Mouse (Mus musculus) fat pad, adult 2 months (tissue): ENCODE data around the gene Snx12.

Experiments
- DNase-seq: peaks from one replicate; pipeline ENCODE4 v3.0.0-alpha.2; 2011; ENCODE audit warnings: low read depth, low spot score; ENCODE audit errors: extremely low read depth

The Snx12 gene

DNA sequence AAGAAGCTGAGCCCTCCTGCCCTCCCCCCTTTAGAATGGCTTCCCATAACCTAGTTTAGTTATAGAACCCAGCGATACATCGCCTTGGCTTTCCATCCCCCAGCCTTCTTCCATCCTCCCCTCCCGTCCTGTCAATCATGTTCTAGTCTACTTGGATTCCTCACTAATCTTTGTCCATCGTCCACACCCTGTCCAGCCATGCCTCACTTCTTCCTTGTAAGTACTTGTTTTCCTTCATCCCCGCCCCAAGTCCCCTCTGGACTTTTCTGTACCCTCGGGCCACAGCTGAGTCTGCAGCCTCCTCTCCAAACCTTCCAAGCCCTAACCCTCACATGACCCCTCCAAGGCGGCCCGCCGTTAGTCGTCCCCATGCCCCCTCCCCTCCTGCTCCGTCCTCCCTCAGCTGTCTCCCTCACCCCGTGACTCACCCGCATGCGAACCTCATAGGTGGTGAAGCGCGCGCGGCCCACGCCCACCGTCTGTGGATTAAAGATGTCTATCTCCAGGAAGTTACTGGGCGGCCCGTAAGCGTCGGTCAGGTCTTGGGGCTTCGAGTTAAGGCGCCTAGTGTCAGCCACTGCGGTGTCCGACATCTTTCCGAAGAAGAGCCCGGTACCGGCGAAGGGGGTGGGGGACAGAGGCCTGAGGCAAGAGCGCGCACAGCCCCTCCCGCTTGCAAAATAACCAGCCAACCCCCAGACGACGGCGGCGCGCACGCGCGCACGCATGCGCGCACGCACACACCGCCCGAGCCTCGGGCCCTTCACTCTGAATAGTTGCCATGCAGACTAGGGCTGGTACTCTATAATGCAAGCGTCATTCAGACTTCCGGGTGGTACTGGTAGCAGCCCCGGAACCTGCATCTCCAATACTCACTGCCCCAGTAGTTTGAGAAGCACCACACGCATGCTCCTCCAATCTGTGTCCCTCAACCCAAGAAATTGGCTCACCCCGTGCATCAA is at the start of gene Snx12:
TSS of gene Snx12 (minus strand) at position 730 of the 962 bp plus-strand sequence.
- DNase-seq = peak; percentile 28

DNA sequence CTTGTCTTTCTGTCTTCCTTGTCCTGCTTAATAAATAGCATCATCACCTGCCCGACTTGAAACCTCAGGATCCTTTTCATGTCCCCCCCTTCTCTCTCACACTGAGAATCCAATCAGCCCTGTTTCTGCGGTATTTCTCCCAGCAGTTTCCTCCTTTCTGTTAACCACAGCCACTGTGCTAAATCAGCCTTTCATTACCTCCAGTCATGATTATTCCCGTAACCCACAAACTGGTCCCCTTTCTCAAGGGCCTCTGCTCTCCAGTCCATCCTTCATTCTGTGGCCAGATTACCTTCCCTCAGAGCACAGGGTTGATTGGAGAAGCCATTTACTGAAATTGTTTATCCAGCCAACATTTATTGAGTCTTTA is 46.4 kb upstream of the Snx12 start, which contains the start of gene Gm20489:
TSS of gene Gm20489 (minus strand) at position 269 of the 370 bp plus-strand sequence.
- DNase-seq = no peak

GRCm38 (mm10) chrX:101268025-101268754 is 45.8 kb upstream of the Snx12 start, which contains the start of gene Il2rg:
Gene Il2rg, minus strand, starts transcription at chrX:101268255.
- no peak for DNase-seq

- DNase-seq = no peak
Observed at GRCm38 (mm10) chrX:101266631-101267030, 44.3 kb upstream of the Snx12 start.

GRCm38 (mm10) chrX:101263892-101264291 is 41.5 kb upstream of the Snx12 start, which contains the start of gene Gm614:
Gene Gm614, minus strand, starts transcription at chrX:101263992.
- DNase-seq = no peak

DNA sequence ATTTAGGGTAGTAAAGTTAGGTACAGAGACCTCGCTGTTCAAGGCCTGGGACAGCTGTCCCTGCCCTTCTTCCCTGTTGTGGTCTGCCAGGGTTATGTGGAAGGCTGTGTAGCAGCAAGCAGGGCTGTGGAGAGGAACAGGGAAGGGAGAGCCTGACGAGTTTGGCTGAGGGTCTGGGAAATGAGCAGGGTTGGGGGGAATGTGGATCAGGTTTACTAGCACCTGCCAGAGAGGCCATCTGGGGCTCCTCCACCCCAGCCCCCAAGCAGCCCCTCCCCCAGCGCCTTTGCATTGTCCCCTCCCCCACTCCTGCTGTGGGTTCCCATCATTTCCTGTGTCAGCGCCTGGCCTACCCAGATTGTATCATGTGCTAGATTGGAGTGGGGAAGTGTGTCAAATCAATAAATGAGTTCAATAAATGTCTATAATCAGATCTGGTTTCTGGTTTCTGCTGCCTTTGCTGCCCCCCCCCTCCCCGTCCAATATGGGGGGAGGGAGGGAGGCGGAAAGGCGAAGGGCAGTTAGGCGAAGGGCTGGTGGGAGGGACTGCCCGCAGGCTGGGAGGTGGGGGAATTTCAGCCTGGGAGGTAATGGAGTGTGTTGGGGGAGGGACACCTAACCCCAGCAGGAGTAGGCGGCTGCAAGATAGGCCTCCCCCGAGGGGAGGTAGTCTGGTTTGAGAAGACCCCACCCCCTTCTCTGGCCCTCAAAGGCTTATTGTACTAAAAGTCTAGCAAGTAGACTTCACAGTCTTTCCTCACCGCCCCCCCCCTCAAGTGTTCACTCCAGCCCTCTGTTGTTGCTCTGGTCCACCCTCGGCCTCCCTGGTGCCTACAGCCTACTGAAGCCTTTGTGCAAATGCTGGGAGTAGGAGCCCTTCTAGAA is 38.3 kb upstream of the Snx12 start:
- no peak for DNase-seq

GRCm38 (mm10) chrX:101256603-101257002 is 34.2 kb upstream of the Snx12 start:
- no peak for DNase-seq

DNA sequence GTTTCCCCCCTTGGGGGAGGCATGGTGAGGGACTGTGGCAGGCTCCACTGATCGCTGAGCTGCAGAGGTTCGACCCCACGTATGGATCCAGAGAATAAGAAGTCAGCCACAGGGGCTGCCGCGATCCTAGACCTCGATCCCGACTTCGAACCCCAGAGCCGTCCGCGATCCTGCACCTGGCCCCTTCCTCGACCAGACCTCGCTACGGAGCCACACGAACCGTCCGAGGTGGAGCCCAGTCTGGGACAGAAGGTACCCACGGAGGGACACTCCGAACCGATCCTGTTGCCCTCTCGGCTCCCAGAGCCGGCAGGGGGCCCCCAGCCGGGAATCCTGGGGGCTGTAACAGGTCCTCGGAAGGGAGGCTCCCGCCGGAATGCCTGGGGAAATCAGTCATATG is 32.4 kb upstream of the Snx12 start:
- DNase-seq = no peak

DNA sequence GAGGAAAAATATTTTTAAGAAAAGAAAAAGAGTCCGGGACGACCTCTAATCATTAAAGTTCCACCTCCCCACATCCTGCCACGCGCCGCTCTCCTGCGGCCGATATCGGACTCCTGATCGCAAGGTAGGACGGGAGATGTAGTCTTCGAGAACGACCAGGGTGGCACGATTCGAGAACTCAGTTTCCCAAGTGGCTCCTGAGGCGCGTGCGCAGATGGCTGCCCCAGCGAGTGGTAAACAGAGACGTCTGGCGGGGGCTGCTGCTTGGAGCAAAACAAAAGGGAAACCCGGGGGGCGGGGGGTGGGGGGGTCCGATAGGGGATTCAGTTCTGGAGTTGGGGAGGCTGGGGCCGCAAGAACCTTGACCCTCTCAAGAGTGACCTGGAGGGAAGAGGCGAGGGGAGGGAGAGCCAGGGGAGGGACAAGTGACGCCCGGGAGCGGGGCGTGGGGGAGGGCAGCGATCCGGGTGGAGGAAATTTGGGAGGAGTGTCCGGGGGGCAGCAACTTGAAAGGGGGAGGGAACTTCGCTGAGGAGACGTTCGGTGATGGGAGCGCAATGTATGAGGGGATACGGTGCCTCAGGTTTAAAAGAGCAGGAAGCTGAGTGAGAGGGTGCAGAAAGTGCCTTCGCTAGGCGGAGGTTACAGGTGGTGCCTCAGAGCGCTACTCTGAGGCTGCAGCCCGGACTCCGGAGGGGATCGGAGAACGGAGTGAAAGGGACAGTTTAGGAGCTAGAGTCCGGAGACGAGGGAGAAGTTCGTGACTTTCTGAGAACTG is 31.8 kb upstream of the Snx12 start, which contains the start of gene Foxo4:
TSS of gene Foxo4 (plus strand) at position 577 of the 778 bp plus-strand sequence.
- peak; percentile 30 for DNase-seq

GRCm38 (mm10) chrX:101245011-101245410 is 22.6 kb upstream of the Snx12 start:
- DNase-seq = no peak

DNA sequence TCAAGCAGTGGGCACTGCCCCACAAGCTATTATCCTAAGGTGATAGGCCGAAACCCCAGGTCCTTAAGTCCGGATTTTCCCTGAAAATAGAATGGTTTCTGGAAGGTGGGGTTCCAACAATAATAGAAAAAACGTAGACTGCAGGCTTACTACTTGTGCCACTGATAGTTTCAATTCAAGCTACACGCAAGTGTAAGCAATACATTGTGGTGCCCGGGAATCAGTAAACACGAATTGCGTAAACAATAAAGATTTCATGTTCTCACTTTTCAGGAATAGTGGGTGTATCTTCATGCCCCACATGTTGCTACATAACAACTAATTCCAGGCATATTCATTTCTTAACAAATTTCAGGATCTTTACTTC is 416 bp upstream of the Snx12 start:
- DNase-seq = no peak

GRCm38 (mm10) chrX:101189285-101189684 is 33.1 kb downstream of the Snx12 start:
- no peak for DNase-seq

DNA sequence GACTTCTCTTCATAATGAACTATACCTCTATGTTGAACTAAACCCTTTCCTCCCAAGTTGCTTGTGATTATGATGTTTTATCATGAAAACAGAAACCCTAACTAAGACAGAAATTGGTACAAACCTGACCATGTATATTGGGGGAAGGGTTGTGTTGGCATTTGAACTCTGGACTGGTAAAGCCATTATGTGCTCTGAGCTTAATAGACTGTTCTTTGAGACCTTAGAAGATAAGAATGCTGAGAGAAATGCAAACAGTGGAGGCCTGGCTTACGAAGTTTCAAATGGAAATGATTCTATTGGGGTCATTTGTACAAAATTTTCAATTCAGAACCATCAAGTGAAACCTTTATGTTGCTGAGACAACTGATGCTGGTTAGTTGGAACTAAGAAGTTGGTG is 34.7 kb downstream of the Snx12 start:
- DNase-seq = no peak

- DNase-seq = no peak
Observed at GRCm38 (mm10) chrX:101173388-101173787, 49.0 kb downstream of the Snx12 start.

DNA sequence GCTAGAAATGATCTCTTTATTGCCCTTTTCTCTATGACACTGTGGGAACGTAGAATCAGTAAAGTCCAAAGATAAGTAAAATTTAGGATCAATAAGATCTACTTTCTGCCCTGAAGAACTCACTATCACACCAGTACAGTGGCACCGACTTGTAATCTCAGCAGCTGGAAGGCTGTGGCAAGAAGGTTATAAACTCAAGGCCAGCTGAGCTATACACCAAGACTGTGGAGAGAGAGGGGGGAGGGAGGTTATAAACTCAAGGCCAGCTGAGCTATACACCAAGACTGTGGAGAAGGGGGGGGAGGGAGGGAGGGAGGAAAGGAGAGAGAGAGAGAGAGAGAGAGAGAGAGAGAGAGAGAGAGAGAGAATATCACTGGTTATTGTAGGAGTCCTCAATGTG is 53.9 kb downstream of the Snx12 start:
- DNase-seq = no peak

GRCm38 (mm10) chrX:101163739-101164138 is 58.6 kb downstream of the Snx12 start:
- DNase-seq = no peak

- DNase-seq = no peak
Observed at GRCm38 (mm10) chrX:101163278-101163677, 59.1 kb downstream of the Snx12 start.

GRCm38 (mm10) chrX:101162532-101162931 is 59.8 kb downstream of the Snx12 start:
- DNase-seq = no peak

- DNase-seq = peak; percentile 65
Observed at GRCm38 (mm10) chrX:101157488-101157887, 64.9 kb downstream of the Snx12 start.

GRCm38 (mm10) chrX:101156369-101156768 is 66.0 kb downstream of the Snx12 start:
- no peak for DNase-seq
